Mouse (Mus musculus) cerebellum, adult (tissue): ENCODE measurements at regions not wholly inside any gene's neighbourhood (a gene's known extent, or its start where the extent isn't known, plus 50 kb on each side); places are given as distances from the start of the nearest gene placed in this dataset.

Experiments used
- ATAC-seq: cut with Nextera tagmentation; 2 replicates; pipeline ENCODE4 v1.9.2; 2017; ENCODE audit warnings: mild to moderate bottlenecking, moderate library complexity, mixed read lengths; ENCODE audit not compliant: insufficient number of reproducible peaks, low FRiP score, low TSS enrichment

DNA sequence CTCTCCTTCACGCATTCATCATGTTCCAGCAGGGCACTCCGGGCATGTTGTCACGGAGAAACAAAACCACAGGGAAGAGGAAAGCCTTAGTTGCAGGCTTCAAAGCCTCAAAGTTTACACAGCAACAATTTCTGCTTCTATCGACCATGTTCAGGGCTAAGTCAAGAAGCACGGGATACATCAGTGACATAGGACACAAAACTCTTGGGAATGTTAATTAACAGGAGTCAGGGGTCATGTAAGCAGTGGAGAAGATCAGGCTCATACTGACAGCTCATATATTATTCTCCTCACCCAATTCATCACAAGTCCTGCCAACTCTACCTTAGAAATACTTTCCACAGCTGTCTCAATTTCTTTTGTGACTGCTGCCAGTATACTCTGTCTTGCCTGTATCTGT lies 133.0 kb upstream of the Btbd3 start:
- no peak for ATAC-seq

DNA sequence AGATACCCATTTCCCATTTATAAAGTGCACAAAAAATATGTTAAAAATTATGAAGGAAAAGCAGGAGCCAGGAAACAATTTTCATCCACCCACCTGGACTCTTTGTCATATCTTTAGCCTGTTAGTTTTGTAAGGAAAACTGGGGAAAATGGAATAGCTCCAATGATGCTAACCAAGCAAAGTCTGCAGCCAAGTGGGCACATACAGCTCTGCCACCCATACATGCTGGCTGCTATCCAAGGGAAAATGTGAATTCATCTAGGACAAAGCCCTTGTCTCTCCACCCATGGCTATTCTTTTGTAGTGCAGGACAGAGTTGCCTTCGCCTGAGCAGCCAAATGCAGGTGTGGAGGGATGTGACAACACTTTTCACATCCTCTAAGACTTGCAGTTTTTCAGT lies 135.5 kb upstream of the Btbd3 start:
- ATAC-seq: no peak

DNA sequence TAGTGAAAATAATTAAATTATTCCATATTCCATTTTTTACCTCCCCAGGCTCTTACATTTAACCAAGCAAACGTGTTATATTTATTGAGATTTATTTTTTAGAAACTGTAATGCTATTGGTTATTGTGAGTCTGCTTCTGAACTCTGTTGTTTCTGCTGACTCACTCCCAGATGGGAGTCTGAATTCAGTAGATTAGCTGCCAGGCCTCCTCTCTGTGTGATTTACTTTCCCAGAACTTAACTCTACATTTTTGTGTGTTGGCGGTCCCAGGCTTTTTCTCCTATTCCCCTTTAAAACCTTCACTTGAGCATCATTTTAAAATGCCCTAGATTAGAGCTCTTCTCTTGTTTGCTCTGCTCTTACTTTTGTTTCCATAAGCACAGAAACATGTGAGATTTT lies 136.2 kb upstream of the Btbd3 start:
- no peak for ATAC-seq

DNA sequence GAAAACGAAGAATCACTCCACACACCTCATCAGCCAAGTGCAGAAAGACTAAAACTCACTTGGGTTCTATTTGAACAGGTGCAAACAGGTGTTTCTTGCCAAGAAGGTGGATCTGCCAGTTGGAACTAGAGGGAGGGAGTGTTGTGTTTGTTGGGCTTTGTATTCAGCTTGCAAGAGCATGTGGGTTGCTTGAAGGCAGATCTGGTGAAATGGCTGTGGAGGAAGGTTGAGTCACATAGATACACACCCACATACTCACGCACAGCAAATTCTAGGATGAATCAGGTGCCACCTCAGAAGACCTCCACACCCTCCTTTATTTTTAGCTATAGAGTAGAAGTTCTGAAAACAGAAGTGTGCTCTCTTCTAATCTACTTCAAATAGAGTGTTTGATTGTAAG lies 156.6 kb upstream of the Btbd3 start:
- ATAC-seq: no peak

DNA sequence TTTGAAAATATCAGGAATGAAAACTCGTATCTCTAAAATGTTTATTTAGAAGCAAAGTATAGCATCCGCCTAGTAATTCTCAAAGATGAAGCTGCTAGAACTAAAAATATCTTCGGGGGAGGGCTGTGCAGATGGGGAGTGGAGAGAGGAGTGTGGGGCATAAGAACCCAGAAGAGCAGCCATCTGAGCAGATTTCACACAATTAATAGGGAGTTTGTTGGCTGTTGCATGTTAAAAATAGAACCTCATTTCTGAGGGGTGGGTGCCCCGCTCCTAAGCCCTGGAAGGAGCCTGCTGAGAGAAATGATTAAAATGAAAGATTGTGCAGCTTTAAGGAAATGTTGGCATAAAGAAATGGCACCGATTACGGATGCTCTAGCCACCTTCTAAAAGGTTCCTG lies 171.0 kb upstream of the Btbd3 start:
- ATAC-seq: peak; percentile 74

DNA sequence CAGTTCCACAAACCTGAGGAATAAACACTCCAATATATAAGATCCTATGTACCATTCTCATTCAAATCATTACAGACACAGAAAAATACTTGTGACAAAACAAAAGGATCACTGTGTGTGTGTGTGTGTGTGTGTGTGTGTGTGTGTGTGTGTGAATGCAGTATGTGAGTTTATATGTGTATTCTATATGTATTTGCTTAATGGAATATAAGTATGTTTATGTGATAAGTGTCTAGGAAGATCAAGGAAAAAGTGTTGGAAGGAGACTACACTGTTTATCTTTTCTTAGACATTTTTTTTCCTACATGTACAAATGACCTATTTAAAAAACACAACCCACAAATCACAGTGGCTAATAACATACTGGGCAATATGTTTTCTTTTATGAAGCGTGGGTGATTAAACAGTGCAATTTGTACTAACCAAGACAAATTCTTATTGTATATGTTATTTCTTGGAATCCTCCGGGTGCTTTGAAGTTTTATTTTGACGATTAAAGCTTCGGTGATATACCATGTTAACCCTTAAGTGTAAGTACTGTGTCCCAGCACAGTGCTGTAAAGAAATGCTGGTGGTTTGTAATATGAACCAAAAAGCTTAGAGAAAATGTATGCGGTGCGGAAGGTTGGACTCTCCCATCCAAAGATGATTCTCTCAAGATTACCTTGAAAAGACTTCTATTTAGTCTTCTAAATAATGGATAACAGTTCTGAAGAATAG lies 171.6 kb upstream of the Btbd3 start:
- no peak for ATAC-seq

DNA sequence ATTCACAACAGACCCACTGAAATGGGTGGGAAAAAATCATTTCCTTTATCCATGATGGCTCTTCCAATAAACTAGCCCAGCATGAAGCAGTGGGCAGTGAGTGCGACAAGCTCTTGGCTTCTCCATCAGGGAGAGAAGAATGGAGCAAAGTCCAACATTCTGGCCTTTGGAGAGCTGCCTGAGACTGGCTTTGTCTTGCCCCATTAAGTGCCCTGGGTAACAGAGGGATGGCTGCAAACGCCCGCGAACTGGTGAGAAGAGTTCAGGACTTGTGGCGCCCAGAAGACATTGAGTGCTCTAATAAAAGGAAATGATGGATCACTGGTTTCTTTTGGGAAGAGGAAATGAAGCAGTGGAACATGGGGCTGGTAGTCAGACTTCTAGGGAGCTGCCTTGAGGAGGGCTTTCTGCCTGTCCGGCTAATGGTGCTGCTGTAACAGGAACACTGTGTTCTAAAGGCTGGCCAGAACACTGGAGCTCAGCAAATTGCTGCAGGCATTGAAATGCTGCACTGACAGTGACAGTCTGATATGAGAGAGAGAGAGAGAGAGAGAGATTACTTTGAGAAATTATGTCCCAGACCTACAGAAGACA lies 182.2 kb upstream of the Btbd3 start:
- ATAC-seq: peak; percentile 66

DNA sequence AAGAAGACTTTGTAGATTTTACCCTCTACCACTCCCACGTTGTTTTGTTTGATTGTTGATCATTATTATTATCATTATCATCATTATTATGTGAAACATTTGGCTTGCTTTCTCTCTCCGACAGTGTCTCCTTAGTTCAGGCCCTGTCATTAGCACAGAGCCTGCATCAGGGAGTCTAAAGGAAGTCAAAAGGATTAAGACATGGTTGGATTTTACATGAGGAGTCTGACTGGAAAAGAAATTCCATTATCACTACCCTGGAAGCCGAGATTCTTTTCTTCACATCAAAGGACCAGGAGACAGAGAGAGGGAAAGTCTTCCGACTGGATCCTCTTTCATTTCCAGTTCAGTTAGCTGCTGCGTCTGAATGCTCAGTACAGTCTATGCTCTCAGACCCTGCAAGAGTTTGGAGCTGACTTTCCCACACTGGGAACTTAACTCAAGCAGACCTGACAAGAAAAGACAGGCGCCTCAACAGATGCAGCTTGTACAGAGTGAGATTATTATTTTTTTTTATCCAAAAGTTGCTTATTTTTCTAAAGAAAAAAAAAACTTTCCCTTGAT lies 184.1 kb upstream of the Btbd3 start:
- no peak for ATAC-seq

DNA sequence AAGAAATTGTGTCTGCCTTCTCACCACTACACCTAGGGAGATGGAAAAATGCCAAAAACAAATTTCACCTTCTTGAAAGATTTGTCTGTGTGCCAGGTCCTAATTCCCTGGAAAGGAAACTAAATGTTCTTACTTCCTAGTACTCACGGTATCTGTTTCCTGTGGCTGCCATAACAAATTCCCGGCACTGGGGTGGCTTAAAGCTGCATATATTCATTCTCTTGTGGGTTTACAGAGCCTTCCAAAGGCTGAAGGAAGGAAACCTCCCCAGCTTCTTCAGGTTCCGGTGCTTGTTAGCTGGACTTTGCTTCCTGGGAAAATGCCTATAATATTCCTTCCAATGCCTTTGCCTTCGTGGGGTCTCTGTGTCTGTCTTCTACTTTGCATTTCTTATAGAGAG lies 203.3 kb upstream of the Btbd3 start:
- ATAC-seq: no peak

DNA sequence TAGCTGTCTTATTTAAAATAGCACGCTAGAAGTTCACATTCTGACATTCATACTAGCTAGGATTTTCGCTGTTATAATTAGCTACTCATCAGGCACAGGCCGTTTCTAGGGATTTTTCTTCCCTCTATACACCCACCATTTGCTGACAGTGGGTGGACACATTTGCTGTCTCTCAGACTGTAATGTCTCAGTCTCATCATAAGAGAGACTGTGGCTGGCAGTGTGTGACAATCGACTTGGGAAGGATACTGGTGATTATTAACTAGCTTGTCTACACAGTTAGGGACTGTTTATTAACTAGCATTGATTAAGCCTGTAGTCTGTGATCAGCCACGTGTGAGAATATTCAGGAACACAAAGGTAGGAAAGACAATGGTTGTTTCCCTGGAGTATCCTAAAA lies 208.0 kb upstream of the Btbd3 start:
- peak; percentile 23 for ATAC-seq

DNA sequence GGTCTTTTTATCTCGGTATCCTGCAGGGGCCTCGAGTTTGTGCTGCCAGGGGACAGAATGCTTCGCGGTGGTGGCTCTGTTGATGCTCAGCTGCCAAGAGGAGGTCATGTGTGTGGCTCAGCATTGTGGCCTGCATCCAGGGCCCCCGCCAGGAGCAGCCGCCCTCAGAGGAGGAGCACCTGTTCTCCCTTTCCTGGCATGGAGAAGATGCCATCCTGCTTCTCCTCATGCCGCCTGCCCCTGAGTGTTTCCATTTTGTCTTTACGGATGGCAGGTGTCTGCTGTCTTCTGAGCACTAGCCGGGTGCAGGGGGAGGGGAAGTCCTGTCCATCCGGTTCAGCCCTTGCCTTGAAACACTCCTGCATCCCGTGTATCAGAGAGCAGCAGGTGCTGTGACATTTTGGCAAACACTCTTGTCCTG lies 208.6 kb upstream of the Btbd3 start:
- peak; percentile 98 for ATAC-seq

DNA sequence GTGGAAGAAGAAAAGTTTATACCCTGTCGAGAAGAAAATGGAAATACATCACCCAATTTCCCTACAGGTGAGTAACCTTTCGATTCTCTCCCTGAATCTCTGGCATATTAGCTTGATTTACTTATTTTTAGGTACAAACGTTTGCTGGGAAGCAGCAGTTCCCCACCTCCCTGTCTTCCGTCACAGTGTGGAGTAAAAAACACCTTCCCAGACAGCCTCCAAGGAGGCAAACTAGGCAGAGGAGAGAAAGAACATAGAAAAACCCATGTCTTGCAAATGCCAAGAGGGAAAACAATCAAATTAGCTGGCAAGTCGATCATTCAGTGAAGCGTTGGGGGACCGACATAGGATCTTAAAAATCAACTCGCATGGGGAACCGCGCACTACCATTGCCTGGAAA lies 209.0 kb upstream of the Btbd3 start:
- peak; percentile 65 for ATAC-seq

DNA sequence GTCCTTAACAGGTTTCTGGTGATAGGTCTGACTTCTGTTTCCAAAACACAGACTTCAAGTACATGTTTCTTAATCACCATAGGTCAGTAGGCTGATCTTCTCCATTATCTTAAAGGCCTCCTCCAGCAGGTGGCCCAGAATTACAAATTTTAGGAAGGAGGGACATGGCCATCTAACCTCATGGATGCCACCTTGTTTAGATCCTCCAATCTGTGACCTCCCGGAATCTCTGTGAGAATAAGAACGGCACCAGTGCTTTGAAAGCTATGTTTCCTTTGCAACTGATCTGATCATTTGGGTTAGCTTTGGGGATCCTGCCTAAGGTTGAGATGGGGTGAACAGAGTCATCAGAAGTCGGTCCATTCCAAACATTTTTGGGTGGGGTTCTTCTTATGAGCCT lies 209.4 kb upstream of the Btbd3 start:
- ATAC-seq: no peak

DNA sequence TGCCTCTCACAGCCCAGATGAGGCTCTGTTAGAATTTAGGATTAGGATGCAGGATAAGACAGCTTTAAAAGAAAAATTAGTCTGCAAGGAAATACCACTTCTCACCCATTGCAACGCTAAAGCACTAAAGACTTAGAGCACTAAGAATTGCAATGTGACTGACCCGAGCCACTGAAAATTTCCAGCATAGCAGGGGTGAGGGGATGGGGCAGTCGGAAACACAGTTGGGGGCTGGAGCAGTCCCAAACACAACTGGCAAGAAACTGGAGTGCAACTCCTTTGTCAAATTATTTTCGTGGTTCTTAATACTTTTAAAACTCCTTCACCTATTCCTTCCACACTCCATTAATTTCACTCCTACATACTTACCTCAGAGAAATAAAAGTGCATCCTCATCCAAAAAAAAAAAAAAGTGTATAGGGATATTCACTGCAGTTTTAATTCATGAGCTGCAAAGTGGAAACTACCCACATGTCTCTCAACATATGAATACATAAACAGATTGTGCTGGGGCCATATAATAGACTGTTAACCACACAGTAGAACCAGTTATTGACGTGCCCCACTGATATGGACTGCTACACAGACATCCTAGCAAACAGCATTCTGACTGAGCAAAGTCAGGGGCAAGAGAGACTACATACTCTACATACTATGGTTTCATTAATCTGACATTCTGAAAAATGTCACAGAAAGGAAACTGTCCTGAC lies 210.3 kb upstream of the Btbd3 start:
- ATAC-seq: no peak

DNA sequence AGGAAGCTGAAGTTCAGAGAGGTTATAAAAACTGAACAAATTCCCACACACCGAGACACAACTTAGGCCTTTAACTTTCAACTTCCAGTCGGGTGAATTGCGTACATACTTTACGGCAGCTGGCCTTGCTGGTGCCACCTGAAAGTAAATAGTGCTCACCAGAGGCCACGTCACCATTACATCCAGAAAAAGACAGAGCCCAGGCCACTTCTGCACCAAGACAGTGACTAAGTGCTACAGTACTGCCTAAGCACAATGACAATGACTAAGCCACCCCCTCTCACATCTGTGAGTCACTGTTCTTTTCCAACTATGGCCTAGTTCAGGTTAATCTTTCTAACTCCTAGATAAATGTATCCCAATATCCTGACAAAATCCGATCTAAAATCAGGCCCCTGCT lies 215.7 kb upstream of the Btbd3 start:
- no peak for ATAC-seq

DNA sequence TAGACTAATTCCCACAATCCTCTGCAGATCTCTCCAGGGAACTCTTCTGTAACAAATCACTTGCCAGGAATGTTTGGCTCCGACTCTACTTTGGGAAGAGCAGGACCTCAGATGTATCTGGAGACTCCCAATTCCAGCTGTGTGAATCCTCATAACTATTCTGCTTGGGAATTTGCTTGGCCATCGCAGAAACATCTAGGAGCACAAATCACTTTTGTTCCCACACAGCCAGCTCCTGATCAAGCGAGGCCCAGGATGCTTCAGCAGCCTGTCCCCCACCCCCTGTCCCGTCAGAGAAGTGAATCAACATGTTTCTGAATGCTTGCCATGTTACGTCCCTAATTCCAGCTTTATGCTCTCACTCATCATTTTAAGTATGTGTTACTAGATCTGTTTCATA lies 216.1 kb upstream of the Btbd3 start:
- no peak for ATAC-seq

DNA sequence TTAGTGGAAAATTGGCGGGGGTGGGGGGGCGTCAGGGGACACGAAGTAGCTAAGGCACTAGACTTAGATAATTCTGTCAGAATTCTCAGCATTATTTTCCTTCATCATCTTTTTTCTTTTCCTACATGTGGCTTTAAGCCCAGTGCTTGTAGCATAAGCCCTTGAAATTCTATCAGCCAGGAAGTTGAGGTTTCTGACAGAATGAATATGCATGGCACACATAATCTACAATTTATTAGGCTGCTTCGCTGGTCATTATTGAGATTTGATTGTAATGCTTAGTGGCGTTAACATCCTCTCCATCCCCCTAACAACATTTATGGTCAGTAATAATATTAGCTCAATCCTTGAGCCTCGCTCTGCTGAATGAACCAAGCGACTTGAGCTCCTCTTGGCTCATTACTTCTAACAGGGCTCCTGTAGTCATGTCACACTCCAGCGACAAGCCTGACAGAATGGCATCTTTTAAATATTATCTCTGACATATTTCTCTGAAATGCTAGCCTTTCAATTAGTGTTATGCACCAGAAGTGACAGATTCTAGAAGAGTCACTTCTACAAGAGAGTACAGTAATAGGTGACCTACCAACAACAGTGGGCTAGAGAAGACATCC lies 222.1 kb upstream of the Btbd3 start:
- peak; percentile 43; the same call in 1 of the 2 replicates for ATAC-seq

DNA sequence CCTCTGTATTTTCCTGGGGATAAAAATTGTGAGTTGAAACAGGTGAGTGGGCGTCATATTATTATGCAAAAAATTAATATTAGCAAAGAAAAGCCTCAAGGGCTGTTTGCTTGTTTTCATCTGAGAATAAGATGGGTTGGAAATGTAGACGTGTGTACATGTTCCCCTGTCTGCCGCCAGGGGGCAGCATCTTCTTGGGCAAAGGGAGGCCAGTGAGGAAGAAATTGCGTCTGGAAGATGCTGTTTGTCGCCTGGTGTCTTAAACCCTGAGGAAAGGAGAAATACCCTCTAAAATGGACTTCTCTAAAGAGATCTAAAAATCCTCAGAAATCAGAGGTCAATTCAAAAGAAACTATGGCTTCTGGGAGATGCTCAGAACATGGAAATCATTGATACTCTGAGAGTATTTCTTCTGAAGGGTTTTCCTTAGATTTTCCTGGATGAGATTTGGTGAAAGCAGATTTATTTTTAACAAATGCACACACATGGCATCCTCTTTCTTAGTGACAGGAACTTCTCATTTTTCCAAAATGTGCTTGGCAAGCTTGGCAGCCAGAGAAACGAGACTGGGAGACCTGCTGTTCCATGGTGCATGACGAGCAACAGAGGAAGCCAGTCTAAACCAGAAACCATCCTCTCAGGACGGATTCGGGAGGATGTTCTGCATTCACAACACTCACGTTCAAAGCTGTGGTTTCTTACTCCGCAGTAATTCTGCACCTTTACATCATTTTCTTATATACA lies 222.8 kb upstream of the Btbd3 start:
- ATAC-seq: peak; percentile 92

DNA sequence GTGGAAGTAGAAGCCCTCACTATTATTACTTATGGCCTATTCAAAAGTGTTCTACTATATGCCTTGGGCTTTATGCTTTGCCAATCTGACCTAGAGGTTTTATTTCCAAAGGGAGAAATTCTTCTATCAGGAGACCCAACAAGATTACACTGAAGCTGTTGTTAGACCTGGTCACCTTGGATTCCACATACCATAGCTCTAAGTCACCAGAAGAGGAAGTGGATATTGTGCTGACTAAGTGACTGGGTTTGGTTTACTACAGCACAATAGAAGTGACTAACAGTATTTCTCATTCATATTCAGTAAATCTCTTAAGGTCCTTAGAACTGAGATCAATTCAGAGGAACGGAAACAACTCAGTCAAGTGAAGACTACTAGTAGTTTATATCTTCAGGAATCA lies 229.0 kb upstream of the Btbd3 start:
- no peak for ATAC-seq

DNA sequence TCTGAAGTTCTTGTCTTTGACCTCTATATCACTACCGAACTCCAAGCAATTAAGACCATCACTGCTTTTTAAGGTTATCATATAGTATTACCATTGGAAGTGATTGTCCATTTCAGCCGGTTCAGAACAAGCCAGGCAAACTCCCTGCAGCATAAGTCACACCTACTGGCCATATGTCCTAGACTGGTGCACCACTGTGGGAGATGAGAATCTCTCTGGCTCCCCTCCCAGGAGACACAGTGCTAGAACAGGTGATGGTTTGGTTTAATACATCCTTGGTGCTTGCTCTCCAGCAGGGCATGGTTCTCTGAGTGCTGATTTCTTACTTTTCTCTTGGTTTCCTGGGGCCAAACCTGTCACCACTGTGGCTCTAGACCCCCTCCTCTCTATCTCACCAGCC lies 232.8 kb upstream of the Btbd3 start:
- ATAC-seq: peak; percentile 99
